Mouse (Mus musculus) forebrain, embryonic 10.5 days (tissue): Measurements from ENCODE around the gene Olfr1338. TPM values are rescaled to one million over a fixed set of nuclear protein-coding genes. Genes with fewer than 3 reads are reported as not detected.
"Not testable (repeated sequence)": the region's sequence is repeated elsewhere in the genome, so short reads cannot be mapped to it uniquely, and the experiment has no call there.

Source experiments
- DNase-seq: peaks from one replicate; pipeline ENCODE4 v3.0.0-alpha.2; 2017; ENCODE audit warnings: low spot score; ENCODE audit errors: extremely low spot score
- H3K27ac ChIP-seq: fragments of 300-500 bp; sonication (generic); 2 replicates; pipeline ENCODE4 v1.5.1; 2016; ENCODE audit warnings: mild to moderate bottlenecking
- H3K27me3 ChIP-seq: fragments of 300-500 bp; sonication (generic); 2 replicates; pipeline ENCODE4 v1.6.1; 2016; ENCODE audit warnings: mild to moderate bottlenecking; ENCODE audit not compliant: poor library complexity, severe bottlenecking
- H3K36me3 ChIP-seq: fragments of 300-500 bp; sonication (generic); replicated peaks from 2 replicates; pipeline ENCODE4 v1.6.1; 2016; ENCODE audit warnings: mild to moderate bottlenecking, moderate library complexity
- H3K4me1 ChIP-seq: fragments of 300-500 bp; sonication (generic); 2 replicates; pipeline ENCODE4 v1.6.1; 2016
- H3K4me3 ChIP-seq: fragments of 300-500 bp; sonication (generic); 2 replicates; pipeline ENCODE4 v1.5.1; 2016; ENCODE audit warnings: mild to moderate bottlenecking, moderate library complexity
- H3K9me3 ChIP-seq: fragments of 300-500 bp; sonication (generic); 2 replicates; pipeline ENCODE4 v1.6.1; 2016; ENCODE audit warnings: mild to moderate bottlenecking, moderate library complexity
- WGBS: fragments of 180-500 bp; shearing (Covaris S2); methylation state at CpG from one replicate; pipeline ENCODE4 v1.1.7; 2016; 5-methylcytosine and 5-hydroxymethylcytosine counted together
- polyA plus RNA-seq: library from polyadenylated mRNA; unstranded; fragments of >200 nt; fragmentation: Nextera tagmentation; extraction: Ambion mirVana; gene quantifications from 2 replicates; pipeline ENCODE4 v1.2.1, GENCODE M21; 2016

The Olfr1338 gene
- not detected in 2 replicates for polyA plus RNA-seq

DNA sequence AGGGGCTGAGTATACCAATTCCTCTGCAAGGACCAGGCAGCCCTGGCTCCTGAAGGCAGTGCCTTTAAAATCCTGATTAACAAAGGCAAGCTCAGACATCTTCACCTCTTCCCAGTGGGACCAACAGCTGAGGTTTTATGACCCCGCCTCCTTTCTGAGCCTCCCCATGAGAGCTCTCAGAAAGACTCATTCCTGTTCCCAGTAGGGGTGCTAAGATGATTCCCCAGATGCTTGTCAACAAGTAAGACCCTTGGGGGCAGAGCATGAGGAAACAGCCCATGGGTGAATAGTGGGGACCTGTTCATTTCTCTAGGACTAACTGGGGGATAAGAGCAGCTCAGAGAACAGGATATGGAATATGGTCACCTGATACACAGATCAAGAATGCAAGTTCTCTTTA is at the start of gene Olfr1338:
Gene Olfr1338, minus strand, starts transcription at position 101 of the 400 bp plus-strand sequence.
- Histone ChIP-seq H3K9me3 (no peaks in the 10 kb centered on the region), H3K36me3 (no peaks in the 10 kb centered on the region), H3K4me3 (no peak within 1 kb of the TSS), H3K27ac (no peak within 1 kb of the TSS), H3K27me3 (no peaks in the 10 kb centered on the region), H3K4me1 (no peaks in the 10 kb centered on the region)
- no peak for DNase-seq
- 91% methylated on average over 1 of the region's 1 CpGs for WGBS

- not testable (repeated sequence) for H3K36me3 ChIP-seq, H3K27me3 ChIP-seq, H3K4me1 ChIP-seq, H3K9me3 ChIP-seq, H3K4me3 ChIP-seq, H3K27ac ChIP-seq, DNase-seq
Observed at GRCm38 (mm10) chr4:118792796-118793195, 34.3 kb upstream of the Olfr1338 start.

DNA sequence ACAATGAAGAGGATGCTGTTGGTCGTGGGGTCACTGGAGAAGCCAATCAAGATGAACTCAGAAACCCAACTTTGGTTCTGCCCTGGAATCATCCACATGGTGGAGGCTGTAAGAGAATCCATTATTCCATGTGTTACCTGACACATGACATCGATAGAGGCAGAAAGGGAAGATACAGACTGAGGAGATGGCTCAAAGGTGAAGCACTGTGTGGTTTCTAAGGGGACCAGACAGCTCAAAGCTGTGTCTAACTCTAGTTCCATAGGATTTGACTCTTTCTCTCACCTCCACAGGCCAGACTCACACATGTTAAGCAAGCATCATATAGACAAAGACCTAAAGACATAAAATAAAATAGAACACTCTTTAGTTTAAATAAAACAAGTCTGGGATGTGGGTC is 23.9 kb upstream of the Olfr1338 start, which contains the start of gene Olfr1337:
Gene Olfr1337, minus strand, starts transcription at position 101 of the 400 bp plus-strand sequence.
- Histone ChIP-seq H3K4me1 (no peaks in the 10 kb centered on the region), H3K27me3 (no peaks in the 10 kb centered on the region)
- WGBS, result 83% methylated on average over 2 of the region's 2 CpGs

DNA sequence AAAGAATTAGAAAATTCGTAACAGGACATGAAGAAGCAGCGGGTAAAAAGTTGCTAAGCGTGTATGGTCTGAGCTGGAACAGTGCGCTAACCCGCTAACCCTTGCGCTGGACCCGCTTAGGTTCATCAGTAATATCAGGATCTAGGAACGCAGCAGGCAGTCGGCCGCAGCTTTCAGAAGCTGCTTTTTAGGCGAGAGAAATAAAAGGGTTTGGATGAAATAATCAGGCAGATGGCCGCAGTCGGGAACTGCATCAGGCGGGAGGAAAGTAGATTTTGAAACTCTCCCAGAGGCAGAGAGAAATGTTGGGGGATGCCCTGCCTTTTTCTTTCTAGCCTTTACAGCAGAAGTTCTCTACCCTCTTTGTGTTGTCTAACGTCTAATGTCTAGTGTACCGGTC is 16.7 kb downstream of the Olfr1338 start:
- no peak for DNase-seq
- Histone ChIP-seq H3K27me3 (peaks cover 48% of the 10 kb centered on the region), H3K4me1 (peaks cover 16% of the 10 kb centered on the region), H3K4me3 (peak overlapping the region; percentile 29; the same call in 1 of the 2 replicates), H3K9me3 (peaks cover 13% of the 10 kb centered on the region), H3K27ac (no peak overlapping the region), H3K36me3 (no peaks in the 10 kb centered on the region)
- WGBS, result 4% methylated on average over 16 of the region's 16 CpGs

More for the DNA sequence above, 23.9 kb upstream of the Olfr1338 start, which contains the start of gene Olfr1337:
- H3K36me3 ChIP-seq, result no peaks in the 10 kb centered on the region
- H3K4me3 ChIP-seq, result no peak within 1 kb of the TSS
- DNase-seq, result no peak
- no peak within 1 kb of the TSS for H3K27ac ChIP-seq
- no peaks in the 10 kb centered on the region for H3K9me3 ChIP-seq

DNA sequence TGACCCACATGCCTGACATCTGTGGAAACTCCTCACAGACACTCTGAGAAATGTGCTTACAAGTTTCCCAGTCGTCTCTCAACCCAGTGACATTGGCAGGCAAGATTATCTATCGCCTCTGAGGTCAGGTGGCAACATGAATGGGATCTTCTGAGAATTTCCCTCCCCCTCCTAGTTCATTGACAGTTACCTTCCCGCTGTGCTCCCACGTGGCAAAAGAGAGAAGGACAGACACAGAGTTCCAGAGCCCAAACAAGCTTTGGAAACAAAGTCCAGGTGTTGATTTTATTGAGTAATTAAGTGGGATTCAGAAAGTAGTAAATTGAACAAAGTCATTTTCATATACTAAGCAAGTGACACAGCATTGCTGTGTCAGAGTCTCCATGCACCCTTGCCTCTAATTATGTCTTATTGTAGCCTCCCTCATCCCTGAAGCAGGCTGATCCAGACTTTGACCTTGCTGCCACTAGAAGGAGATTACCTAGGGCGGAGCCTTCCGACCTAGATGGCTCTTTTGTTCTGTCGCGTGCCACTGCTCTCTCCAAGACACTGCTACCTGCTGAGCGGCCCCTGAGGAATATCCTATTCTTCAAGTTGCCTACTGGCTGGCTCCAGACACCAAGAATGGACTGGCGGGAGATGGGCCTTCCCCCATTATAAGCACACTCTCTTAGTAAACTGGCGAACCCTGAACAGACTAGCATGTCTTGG is 17.4 kb downstream of the Olfr1338 start:
- no peak for DNase-seq
- no peak overlapping the region for H3K27ac ChIP-seq
- peaks cover 5% of the 10 kb centered on the region for H3K9me3 ChIP-seq
- peak overlapping the region; percentile 29 for H3K4me3 ChIP-seq
- peaks cover 16% of the 10 kb centered on the region for H3K4me1 ChIP-seq
- no peaks in the 10 kb centered on the region for H3K36me3 ChIP-seq
- WGBS, result 5% methylated on average over 11 of the region's 11 CpGs
- peaks cover 48% of the 10 kb centered on the region for H3K27me3 ChIP-seq

DNA sequence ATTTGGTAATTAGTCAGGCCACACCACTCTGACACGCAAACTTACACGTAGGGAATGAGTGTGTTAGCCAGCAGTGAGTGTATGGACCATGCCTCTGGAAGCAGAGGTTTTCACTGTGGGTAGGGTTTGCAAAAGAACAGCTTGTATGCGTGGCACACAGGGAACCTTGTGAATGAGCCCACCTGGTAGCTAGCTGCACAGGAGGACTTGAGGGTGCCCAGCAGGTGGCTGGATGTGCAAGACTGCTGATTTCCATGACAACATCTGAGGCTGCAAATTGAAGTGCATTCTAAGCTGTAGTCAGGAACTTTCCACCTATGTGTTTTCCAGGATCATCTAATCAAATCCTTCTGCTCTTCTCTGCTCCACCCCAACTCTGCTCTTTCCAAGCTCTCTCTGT is 19.0 kb downstream of the Olfr1338 start:
- H3K27ac ChIP-seq, result no peak overlapping the region
- H3K9me3 ChIP-seq, result no peaks in the 10 kb centered on the region
- DNase-seq, result no peak
- no peak overlapping the region for H3K4me3 ChIP-seq
- H3K36me3 ChIP-seq, result no peaks in the 10 kb centered on the region
- peaks cover 16% of the 10 kb centered on the region for H3K4me1 ChIP-seq
- WGBS, result 57% methylated on average over 3 of the region's 3 CpGs
- H3K27me3 ChIP-seq, result peaks cover 48% of the 10 kb centered on the region

DNA sequence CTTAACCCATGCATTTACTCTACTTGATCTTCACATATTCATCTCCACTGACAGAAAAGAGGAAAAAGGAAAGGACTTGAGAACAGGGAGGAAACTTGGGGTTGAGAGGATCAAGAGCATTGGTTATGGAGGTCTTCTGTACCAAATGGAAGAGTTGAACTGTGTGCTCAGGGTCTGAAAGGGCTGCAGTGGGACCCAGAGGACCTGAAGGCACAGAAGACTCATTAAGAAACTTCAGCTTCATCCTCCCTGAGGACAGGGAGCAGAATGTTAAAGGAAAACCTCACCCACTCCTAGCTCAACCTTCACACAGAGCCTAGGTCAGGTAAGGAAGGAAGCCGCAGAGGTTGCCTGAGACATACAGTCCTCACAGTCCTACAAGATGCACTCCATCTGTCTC is 26.7 kb downstream of the Olfr1338 start, which contains the start of gene Olfr1339:
Gene Olfr1339, plus strand, starts transcription at position 301 of the 400 bp plus-strand sequence.
- no peak within 1 kb of the TSS for H3K27ac ChIP-seq
- H3K4me1 ChIP-seq, result no peaks in the 10 kb centered on the region
- WGBS, result 94% methylated on average over 1 of the region's 1 CpGs
- H3K4me3 ChIP-seq, result no peak within 1 kb of the TSS
- H3K9me3 ChIP-seq, result no peaks in the 10 kb centered on the region
- H3K27me3 ChIP-seq, result no peaks in the 10 kb centered on the region
- no peak for DNase-seq
- no peaks in the 10 kb centered on the region for H3K36me3 ChIP-seq

DNA sequence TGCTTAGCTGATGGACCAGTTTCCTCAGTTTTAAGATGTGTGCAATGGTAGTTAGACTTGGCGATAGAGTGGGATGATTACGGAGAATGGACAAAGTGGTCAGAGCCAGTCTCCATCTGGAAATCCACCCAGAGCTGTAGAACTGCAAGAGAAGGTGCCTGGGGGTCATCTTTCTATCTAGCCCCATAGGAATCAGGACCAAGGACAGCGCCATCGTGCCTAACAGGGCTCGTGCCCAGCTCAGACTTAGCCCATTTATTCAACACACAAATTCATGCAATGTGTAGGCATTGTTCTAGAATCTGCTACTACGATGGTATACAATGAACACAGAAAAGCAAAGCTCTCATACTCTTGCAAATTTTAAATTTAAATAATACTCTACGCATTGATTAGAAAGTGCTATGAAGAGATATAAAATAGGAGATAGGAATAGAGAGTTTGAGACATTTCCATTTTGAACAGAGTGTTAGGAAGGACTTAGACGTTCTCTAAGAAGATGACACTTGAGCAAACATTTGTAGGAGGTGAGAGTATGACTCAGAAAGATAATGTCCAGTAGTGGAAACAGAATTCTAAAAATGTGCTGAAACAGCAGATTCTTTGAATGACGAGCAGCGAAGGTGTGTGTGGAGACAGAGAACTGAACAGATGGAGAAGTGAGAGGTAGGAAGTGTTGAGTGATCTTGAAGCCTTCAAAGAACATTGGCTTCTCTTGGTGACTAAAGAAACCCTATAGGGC is 36.6 kb downstream of the Olfr1338 start:
- no peak overlapping the region for H3K27ac ChIP-seq
- no peaks in the 10 kb centered on the region for H3K27me3 ChIP-seq
- H3K4me1 ChIP-seq, result no peaks in the 10 kb centered on the region
- no peak for DNase-seq
- no peaks in the 10 kb centered on the region for H3K9me3 ChIP-seq
- WGBS, result 60% methylated on average over 10 of the region's 10 CpGs
- H3K36me3 ChIP-seq, result no peaks in the 10 kb centered on the region
- no peak overlapping the region for H3K4me3 ChIP-seq

GRCm38 (mm10) chr4:118719838-118720237 is 38.7 kb downstream of the Olfr1338 start, which contains the start of gene Olfr1340:
Olfr1340 (plus strand) TSS chr4:118720138.
- Histone ChIP-seq H3K36me3 (no peaks in the 10 kb centered on the region), H3K27me3 (no peaks in the 10 kb centered on the region), H3K9me3 (no peaks in the 10 kb centered on the region), H3K27ac (no peak within 1 kb of the TSS), H3K4me3 (no peak within 1 kb of the TSS), H3K4me1 (no peaks in the 10 kb centered on the region)
- DNase-seq, result no peak

GRCm38 (mm10) chr4:118711656-118712055 is 46.9 kb downstream of the Olfr1338 start:
- H3K4me3 ChIP-seq, result no peak overlapping the region
- WGBS, result 35% methylated on average over 1 of the region's 1 CpGs

DNA sequence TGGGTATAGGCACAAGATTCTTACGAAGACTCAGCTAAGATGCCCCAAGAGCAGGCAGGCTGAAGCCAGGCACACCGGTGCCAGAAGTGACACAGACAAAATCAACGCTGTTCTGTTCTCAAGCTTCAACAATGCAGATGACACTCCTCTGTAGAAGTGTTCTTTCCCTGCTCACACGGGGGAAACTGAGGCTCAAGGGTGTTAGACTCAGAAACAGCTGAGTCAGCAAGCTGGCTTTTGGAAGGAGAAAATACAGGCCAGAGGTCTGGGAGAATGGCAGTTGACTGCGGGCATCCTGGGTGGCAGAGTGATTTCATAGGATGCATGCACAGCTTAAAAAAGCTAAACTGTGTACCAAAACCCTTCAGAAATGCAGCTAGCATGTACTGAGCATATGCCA is 50.5 kb downstream of the Olfr1338 start:
- Histone ChIP-seq H3K36me3 (no peaks in the 10 kb centered on the region), H3K9me3 (no peaks in the 10 kb centered on the region), H3K27ac (no peak overlapping the region), H3K4me1 (no peaks in the 10 kb centered on the region; the same call in 1 of the 2 replicates), H3K4me3 (no peak overlapping the region), H3K27me3 (no peaks in the 10 kb centered on the region)
- WGBS, result 81% methylated on average over 5 of the region's 5 CpGs
- no peak for DNase-seq

More at GRCm38 (mm10) chr4:118711656-118712055, 46.9 kb downstream of the Olfr1338 start:
- Histone ChIP-seq H3K4me1 (no peaks in the 10 kb centered on the region; the same call in 1 of the 2 replicates), H3K9me3 (no peaks in the 10 kb centered on the region), H3K27me3 (no peaks in the 10 kb centered on the region), H3K27ac (no peak overlapping the region), H3K36me3 (no peaks in the 10 kb centered on the region)
- no peak for DNase-seq

DNA sequence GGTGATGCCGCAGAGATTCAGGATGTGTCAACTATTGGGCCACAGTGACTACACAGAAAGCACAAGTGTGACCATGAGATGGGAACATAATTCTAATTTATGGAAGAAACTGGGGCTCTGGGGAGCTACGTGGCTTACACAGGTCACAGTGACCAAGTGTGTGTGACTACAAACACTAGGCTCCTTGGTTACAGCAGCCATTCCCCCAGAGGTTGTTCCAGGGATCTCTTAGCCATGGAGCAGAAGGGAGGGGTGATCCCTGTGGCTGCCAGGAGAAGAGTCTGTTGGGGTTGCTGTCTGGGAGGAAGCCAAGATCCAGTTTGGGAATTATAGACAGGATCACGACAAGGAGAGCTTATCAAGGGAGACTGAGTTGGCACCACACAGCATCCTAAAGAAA is 55.3 kb downstream of the Olfr1338 start, which contains the start of gene Olfr1341:
Gene Olfr1341, plus strand, starts transcription at position 301 of the 400 bp plus-strand sequence.
- Histone ChIP-seq H3K27ac (no peak within 1 kb of the TSS), H3K4me3 (no peak within 1 kb of the TSS), H3K27me3 (no peaks in the 10 kb centered on the region), H3K36me3 (no peaks in the 10 kb centered on the region), H3K9me3 (no peaks in the 10 kb centered on the region), H3K4me1 (no peaks in the 10 kb centered on the region)
- no peak for DNase-seq
- 84% methylated on average over 3 of the region's 3 CpGs for WGBS
